Mouse (Mus musculus) T-helper 1 cell (primary cell): ENCODE data around the gene Rps27rt.
"Not testable (repeated sequence)": the region's sequence is repeated elsewhere in the genome, so short reads cannot be mapped to it uniquely, and the experiment has no call there.

Experiments
- in situ Hi-C: fragments of 300-600 bp; cut with MboI, MseI; formaldehyde crosslinking; loops from one replicate; pipeline ENCODE4 v1.15.1; 2025; ENCODE audit warnings: high pct_unique_total_duplicates

Gene Rps27rt

GRCm38 (mm10) chr9:114982689-114983360 is at the start of gene Rps27rt:
Rps27rt (minus strand) TSS chr9:114982739.
- in situ Hi-C loops = loop anchor here (10.0 kb wide), 1 partner anchor 1592 kb away; no protein-coding TSS in a partner anchor

GRCm38 (mm10) chr9:115031046-115031445 is 48.5 kb upstream of the Rps27rt start:
- in situ Hi-C loops = not testable (repeated sequence)

- in situ Hi-C loops = no loop called here
Measured at GRCm38 (mm10) chr9:115030581-115030980, 48.0 kb upstream of the Rps27rt start.

GRCm38 (mm10) chr9:115029307-115029706 is 46.8 kb upstream of the Rps27rt start:
- in situ Hi-C loops = no loop called here

- in situ Hi-C loops = no loop called here
Measured at GRCm38 (mm10) chr9:115023708-115024383, 41.3 kb upstream of the Rps27rt start.

GRCm38 (mm10) chr9:115023137-115023536 is 40.6 kb upstream of the Rps27rt start:
- in situ Hi-C loops = no loop called here

GRCm38 (mm10) chr9:115021419-115021818 is 38.9 kb upstream of the Rps27rt start:
- in situ Hi-C loops = no loop called here

GRCm38 (mm10) chr9:115020141-115020540 is 37.6 kb upstream of the Rps27rt start:
- in situ Hi-C loops = no loop called here

- in situ Hi-C loops = no loop called here
Measured at GRCm38 (mm10) chr9:115012367-115012766, 29.8 kb upstream of the Rps27rt start.

- in situ Hi-C loops = no loop called here
Measured at GRCm38 (mm10) chr9:115008194-115008593, 25.7 kb upstream of the Rps27rt start.

GRCm38 (mm10) chr9:115007776-115008175 is 25.2 kb upstream of the Rps27rt start:
- in situ Hi-C loops = no loop called here

GRCm38 (mm10) chr9:115005446-115005845 is 22.9 kb upstream of the Rps27rt start:
- in situ Hi-C loops = no loop called here

GRCm38 (mm10) chr9:114999771-115000146 is 17.2 kb upstream of the Rps27rt start:
- in situ Hi-C loops = loop anchor here (10.0 kb wide), 1 partner anchor 375 kb away; no protein-coding TSS in a partner anchor

GRCm38 (mm10) chr9:114999010-114999770 is 16.7 kb upstream of the Rps27rt start:
- in situ Hi-C loops = loop anchor here (10.0 kb wide), 1 partner anchor 376 kb away; no protein-coding TSS in a partner anchor

GRCm38 (mm10) chr9:114996489-114996888 is 13.9 kb upstream of the Rps27rt start:
- in situ Hi-C loops = loop anchor here (10.0 kb wide), 1 partner anchor 378 kb away; no protein-coding TSS in a partner anchor

GRCm38 (mm10) chr9:114995716-114996115 is 13.2 kb upstream of the Rps27rt start:
- in situ Hi-C loops = loop anchor here (10.0 kb wide), 1 partner anchor 379 kb away; no protein-coding TSS in a partner anchor

- in situ Hi-C loops = loop anchor here (10.0 kb wide), 1 partner anchor 380 kb away; no protein-coding TSS in a partner anchor
Measured at GRCm38 (mm10) chr9:114995250-114995649, 12.7 kb upstream of the Rps27rt start.

GRCm38 (mm10) chr9:114992528-114992927 is 10.0 kb upstream of the Rps27rt start:
- in situ Hi-C loops = loop anchor here (10.0 kb wide), 1 partner anchor 382 kb away; no protein-coding TSS in a partner anchor

GRCm38 (mm10) chr9:114990421-114990820 is 7.9 kb upstream of the Rps27rt start:
- in situ Hi-C loops = loop anchor here (10.0 kb wide), 1 partner anchor 384 kb away; no protein-coding TSS in a partner anchor

- in situ Hi-C loops = loop anchor here (10.0 kb wide), 1 partner anchor 1586 kb away; no protein-coding TSS in a partner anchor
Measured at GRCm38 (mm10) chr9:114988610-114989327, 6.2 kb upstream of the Rps27rt start.

- in situ Hi-C loops = loop anchor here (10.0 kb wide), 1 partner anchor 1587 kb away; no protein-coding TSS in a partner anchor
Measured at GRCm38 (mm10) chr9:114988029-114988428, 5.5 kb upstream of the Rps27rt start.
